Mouse (Mus musculus) liver, postnatal 0 days (tissue): ENCODE results near the gene Brpf3.

Experiments
- CTCF ChIP-seq: sonication (generic); IDR thresholded peaks from 2 replicates; pipeline ENCODE4 v1.5.1; 2016; ENCODE audit warnings: antibody characterized with exemption, low read depth
- EP300 ChIP-seq: IDR thresholded peaks from 2 replicates; pipeline ENCODE4 v1.6.1; 2016; ENCODE audit warnings: antibody characterized with exemption, low read depth, mild to moderate bottlenecking

GRCm38 (mm10) chr17:28867381-28867780, 66.5 kb downstream of the Brpf3 start:
- TF ChIP-seq CTCF, result no peak
- TF ChIP-seq EP300, result no peak
